Mouse (Mus musculus) cerebellum, postnatal 36 days (tissue): ENCODE measurements around the gene Mbd4.
"Not testable (repeated sequence)": the region's sequence is repeated elsewhere in the genome, so short reads cannot be mapped to it uniquely, and the experiment has no call there.

Experiments
- DNase-seq, 2 experiments: peaks; one replicate each; pipeline ENCODE4 v3.0.0; 2021 to 2022; ENCODE audit warnings: mixed read lengths in 2 of 2

Gene Mbd4

GRCm38 (mm10) chr6:115853091-115853813 is at the start of gene Mbd4, which contains the start of gene Ift122:
TSS of gene Mbd4 (minus strand) at chr6:115853371.
TSS of gene Ift122 (plus strand) at chr6:115853470.
- peak; percentile 95 to 98 for DNase-seq

DNA sequence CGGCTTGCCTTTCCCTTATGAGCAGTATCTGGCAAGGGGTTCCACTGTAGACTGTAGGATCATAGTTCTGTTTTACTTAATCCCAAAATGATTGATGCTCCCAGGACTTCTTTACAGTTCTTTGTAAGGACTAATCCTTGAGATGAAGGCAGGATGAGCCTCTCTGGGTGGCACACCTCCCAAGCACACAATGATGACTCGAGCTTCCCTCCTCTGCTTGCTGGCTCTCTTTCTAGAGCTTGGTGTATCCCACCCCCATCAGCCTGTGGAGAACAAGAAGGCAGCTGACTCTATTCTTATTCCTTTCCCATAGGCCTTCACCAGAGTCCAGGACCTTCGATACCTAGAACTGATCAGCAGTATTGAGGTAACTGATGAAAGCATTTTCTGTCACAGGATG is 49.4 kb upstream of the Mbd4 start:
- no peak for DNase-seq

GRCm38 (mm10) chr6:115901489-115901931 is 48.3 kb upstream of the Mbd4 start:
- DNase-seq: peak in 1 of 2 experiments; percentile 32

DNA sequence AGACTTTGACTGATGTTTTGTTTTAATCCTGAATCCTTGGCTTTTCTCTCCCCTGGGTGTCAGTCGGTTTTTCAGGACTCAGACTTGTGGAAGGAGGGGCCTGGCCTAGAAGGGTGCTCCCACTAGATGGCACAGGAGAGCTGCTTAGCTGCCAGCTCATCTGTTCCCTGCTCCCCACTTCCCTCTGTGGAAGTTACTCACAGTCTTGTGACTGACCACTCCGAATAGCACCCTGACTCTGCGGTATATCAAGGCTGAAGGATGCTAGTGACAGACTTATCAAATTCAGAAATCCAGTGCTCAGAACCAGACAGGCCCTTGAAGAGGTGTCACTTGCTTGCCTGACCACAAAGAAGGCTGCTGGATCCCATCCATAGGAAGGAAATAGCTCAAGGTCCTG is 47.9 kb upstream of the Mbd4 start:
- peak; percentile 85 to 87 for DNase-seq

GRCm38 (mm10) chr6:115897926-115898520 is 44.9 kb upstream of the Mbd4 start:
- no peak for DNase-seq

DNA sequence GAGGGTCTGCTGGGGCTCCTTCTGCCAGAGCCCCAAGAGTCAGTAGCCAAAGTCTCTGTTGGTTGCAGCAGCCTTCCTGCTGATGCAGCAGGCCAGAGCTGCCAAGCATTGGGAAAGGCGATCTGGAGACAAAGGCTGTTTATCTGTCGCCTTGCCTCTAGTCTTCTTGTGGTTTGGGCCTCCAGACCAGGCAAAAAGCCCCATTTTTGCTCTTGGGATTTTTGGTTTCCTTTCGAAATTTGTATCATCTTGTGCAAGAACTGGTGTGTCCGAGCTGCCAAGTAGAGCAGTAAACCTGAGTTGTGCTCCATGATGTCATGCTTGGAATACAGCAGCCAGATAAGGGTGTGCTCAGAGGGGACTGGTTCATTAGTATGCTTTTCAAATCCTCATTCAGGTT is 43.9 kb upstream of the Mbd4 start:
- DNase-seq: no peak

GRCm38 (mm10) chr6:115896346-115896745 is 43.2 kb upstream of the Mbd4 start:
- no peak for DNase-seq

DNA sequence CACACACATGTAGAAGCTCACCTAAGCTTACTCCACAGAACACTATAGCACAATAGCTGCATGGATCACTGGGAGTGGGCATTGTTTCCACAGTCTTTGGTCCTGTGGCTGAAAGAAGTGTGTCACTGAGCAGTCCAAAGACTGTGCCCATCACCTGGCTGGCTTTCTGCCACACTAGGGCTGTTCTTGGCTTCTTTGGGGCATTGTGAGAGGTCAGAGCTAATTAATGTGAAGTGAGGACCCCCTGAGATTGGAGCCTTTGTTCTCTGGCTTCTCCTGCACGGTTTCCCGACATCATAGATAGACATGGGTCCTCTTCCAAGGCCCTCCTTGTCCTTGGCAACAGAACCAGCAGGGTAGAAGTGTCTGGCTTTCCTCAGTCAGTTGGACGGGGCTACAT is 39.2 kb upstream of the Mbd4 start:
- DNase-seq: no peak

DNA sequence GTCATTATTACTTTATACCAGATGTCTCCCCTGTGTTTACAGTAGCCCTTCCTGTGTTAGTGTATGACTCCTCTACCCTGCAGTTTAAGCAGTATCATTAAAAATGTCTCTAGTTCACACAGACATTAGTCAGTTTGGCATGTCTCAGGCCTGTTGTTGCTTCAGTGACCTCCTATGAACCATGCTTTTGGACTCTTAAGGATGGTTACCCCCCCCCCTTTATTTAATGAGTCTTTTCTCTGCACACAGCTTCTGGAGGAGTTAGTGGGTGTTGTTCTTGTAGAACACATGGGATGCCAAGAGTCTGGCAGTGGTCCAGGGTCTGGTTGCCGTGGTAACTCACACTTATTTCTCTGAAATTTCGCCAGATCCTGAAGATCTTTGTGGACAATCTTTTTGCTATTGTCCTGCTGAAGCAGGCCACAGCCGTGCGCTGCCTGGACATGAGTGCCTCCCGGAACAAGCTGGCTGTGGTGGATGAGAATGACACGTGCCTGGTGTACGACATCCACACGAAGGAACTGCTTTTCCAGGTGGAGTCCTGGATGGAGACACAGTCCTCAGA is 38.4 kb upstream of the Mbd4 start:
- peak; percentile 56 to 61 for DNase-seq

DNA sequence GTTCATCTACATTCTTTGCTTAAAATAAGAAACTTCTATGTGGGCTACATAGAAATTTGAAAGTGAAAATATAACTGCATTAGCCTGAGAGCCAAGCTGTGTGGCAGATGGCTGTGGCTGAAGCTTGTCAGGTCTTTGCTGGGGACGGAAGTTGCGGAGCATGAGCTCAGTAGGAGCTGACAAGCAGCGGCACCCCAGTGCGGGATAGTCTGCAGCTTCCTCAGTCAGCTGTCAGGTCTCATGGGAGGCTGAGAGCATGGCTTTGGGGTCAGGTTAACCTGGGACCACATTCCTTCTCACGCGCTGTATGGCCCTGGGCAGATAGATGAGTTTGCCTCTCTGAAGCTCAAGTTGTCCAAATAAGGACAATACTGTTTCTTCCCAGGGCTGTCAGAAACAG is 37.9 kb upstream of the Mbd4 start:
- DNase-seq: no peak

GRCm38 (mm10) chr6:115890601-115891000 is 37.4 kb upstream of the Mbd4 start:
- no peak for DNase-seq

GRCm38 (mm10) chr6:115888296-115888695 is 35.1 kb upstream of the Mbd4 start:
- DNase-seq: no peak

DNA sequence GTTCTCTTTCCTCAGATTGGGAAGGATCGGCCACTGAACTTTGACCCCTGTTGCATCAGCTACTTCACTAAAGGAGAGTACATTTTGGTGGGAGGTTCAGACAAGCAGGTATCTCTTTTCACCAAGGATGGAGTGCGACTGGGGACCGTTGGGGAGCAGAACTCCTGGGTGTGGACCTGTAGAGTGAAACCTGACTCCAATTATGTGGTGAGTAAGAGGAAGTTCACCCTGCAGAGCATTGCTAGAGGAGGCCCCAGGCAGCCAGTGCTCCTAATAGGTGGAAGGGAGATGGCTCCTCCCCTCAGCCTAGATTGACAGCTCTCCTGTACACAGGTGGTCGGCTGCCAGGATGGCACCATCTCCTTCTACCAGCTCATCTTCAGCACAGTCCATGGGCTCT is 33.7 kb upstream of the Mbd4 start:
- no peak for DNase-seq

DNA sequence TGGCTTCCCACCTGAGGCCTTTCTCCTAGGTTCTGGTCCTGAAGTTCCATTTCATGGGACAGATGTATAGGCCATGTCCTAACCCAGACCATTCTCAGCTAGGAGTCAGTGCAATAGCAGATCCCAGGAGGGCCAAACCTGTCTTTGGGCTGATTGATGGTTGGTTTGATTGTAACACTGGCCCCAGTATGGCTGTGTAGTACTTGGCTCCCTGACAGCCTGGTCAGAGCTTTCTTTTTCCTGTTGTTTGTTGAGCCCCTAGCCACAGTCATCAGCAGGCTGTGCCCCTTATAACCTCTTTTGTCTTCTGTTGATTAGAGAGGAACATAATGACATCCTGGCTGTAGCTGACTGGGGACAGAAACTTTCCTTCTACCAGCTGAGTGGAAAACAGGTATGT is 30.8 kb upstream of the Mbd4 start:
- DNase-seq: no peak

DNA sequence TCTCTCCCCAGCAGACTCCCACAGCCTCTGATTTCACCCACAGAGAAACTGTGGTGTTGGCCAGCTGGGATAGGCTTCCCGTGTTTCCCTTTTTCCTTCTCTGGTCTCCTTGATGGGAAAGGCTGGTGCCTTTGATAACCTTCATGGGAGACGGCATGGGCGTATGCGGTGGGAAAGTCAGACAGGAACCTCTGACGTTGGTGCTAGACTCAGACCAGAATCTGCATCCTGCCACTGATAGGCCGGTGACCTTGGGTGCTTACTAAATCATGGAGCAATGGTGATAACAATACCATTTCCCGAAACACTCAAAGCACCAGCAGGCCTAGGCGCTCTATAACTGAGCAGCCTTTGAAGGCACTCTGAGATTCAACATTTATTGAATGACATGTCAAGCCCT is 27.6 kb upstream of the Mbd4 start:
- no peak for DNase-seq

DNA sequence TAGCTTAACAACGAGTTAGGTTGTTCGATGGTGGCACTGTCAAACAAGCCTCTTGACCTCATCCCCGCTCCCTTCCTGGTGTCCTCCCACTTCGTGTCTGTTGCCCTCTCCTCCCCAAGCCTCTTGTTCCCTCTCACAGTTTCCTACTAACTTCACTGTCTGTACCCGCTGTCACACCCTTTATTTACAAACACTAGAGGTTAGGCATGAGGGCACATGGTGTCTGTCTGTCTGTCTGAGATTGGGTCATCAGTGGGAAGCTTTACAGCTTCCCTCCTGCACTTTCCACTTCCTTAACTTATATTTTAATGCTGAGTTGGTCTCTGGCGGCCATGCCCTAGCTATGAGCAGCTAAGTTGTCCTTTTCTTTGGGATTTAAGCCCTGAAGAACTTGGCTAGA is 26.6 kb upstream of the Mbd4 start:
- DNase-seq: no peak

DNA sequence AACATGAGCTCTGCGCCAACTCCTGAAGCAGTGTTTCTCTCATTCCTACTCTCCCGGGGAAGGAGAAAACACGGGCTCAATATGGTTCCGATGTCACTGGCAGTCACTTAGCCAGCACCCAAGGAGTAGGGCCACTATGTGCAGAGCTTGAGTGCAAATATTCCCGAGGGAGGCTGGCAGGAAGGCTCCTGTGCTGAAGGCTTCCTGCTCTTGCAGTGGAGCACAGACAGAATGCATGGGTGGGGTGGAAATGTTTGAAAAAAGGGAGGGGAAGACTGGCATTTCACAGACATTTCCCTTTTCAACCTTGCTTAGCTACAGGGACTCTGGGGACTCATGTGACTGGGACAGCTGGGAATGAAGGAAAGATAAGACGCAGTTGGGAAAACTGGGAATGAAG is 25.5 kb upstream of the Mbd4 start:
- no peak for DNase-seq

- no peak for DNase-seq
Measured at GRCm38 (mm10) chr6:115877239-115877638, 24.1 kb upstream of the Mbd4 start.

DNA sequence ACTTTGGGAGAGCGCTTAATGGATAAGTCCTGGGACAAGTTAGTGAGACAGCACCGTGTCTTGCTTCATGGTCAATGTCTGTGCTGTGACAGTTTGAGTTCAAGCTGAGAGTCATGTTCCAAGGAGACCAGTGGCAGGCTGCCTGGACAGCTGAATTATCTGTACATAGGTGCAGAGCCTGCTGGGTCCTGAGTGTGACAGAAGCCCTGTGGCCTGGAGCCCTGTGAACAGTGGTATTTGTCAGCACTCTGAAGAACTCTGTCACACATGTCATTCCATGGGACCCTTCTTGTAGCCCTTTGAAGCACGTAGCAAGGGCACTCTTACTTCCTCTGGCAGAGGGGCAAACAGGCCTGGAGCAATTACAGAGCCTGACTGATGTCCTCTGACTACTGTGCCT is 18.1 kb upstream of the Mbd4 start:
- not testable (repeated sequence) for DNase-seq

GRCm38 (mm10) chr6:115867157-115867556 is 14.0 kb upstream of the Mbd4 start:
- not testable (repeated sequence) for DNase-seq

- DNase-seq: no peak
Measured at GRCm38 (mm10) chr6:115865246-115865645, 12.1 kb upstream of the Mbd4 start.

DNA sequence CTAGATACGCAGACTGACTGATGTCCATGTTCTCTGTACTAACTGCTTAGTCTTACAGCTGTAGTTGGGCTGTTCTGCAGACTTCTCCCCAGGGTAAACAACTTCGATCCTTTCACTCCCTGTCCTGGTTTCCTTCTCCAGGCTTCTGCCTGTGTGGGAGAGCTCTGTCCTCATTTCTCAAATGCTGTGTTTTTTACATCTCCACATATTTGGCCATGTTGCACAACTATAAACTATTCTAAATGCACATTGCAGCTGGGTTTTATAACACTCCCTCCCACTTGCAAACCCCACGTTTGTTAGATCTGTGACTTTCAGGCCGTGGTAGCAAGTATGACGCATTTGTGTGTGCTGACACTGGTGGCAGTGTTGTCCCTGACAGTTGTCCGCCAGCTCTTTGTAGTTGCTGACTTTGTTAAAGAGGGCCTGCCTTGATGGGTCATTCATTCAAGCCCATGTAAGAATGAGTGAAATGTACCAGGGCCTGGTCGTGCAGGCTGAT is 10.2 kb upstream of the Mbd4 start:
- DNase-seq: no peak

- no peak for DNase-seq
Measured at GRCm38 (mm10) chr6:115860027-115860556, 6.9 kb upstream of the Mbd4 start.

DNA sequence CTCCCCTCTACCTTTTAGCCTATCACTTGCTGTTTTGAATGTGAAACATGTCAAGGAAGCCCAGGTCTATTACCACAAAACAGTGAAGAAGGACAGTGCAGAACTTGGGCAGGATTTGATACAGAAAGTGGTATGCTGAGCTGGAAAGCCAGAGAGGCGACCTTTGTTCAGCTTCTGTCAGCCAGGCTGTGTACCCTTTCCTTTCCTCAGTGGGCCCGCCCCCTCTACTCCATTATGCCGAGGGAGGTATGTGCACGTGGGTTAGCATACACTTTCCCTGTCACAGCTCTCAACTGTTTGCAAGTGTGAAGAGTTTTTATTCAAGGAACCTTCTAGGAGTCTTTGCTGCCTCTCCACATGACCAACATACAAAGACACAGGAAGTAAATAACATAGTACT is 6.1 kb upstream of the Mbd4 start:
- DNase-seq: no peak
